Mouse (Mus musculus) thymus, postnatal 0 days (tissue): ENCODE results near the gene Ndufa13. TPM values are rescaled to one million over a fixed set of nuclear protein-coding genes. Genes with fewer than 3 reads are reported as not detected.
"Not testable (repeated sequence)": the region's sequence is repeated elsewhere in the genome, so short reads cannot be mapped to it uniquely, and the experiment has no call there.

Experiments used
- DNase-seq: peaks from one replicate; pipeline ENCODE4 v3.0.0-alpha.2; 2015; ENCODE audit warnings: low spot score
- polyA plus RNA-seq: library from polyadenylated mRNA; unstranded; fragments of >200 nt; fragmentation: Nextera tagmentation; extraction: Ambion mirVana; gene quantifications from 2 replicates; pipeline ENCODE4 v1.2.1, GENCODE M21; 2015

Gene Ndufa13
- 228 and 241 TPM in 2 replicates for polyA plus RNA-seq

- peak; percentile 62 for DNase-seq
These were observed at the start of gene Ndufa13, which contains the start of the genes Tssk6 and Yjefn3 for GRCm38 (mm10) chr8:69902163-69903062. Ndufa13 (minus strand) TSS chr8:69902558. Tssk6 (plus strand) TSS chr8:69902184. Yjefn3 (minus strand) TSS chr8:69902712.

- no peak for DNase-seq
These were observed 47.9 kb upstream of the Ndufa13 start for GRCm38 (mm10) chr8:69950300-69950699.

- not testable (repeated sequence) for DNase-seq
These were observed 40.1 kb upstream of the Ndufa13 start for GRCm38 (mm10) chr8:69942495-69942894.

GRCm38 (mm10) chr8:69940386-69940785 lies 38.0 kb upstream of the Ndufa13 start:
- peak; percentile 52 for DNase-seq

- no peak for DNase-seq
These were observed 37.3 kb upstream of the Ndufa13 start for GRCm38 (mm10) chr8:69939633-69940032.

- no peak for DNase-seq
These were observed 36.1 kb upstream of the Ndufa13 start for GRCm38 (mm10) chr8:69938245-69938982.

- DNase-seq, result no peak
These were observed 35.1 kb upstream of the Ndufa13 start for GRCm38 (mm10) chr8:69937466-69937865.

- DNase-seq, result no peak
These were observed 33.9 kb upstream of the Ndufa13 start for GRCm38 (mm10) chr8:69936050-69936794.

GRCm38 (mm10) chr8:69935431-69935830 lies 33.1 kb upstream of the Ndufa13 start:
- DNase-seq, result no peak

GRCm38 (mm10) chr8:69934582-69934981 lies 32.2 kb upstream of the Ndufa13 start:
- DNase-seq, result no peak

- no peak for DNase-seq
These were observed 31.5 kb upstream of the Ndufa13 start for GRCm38 (mm10) chr8:69933811-69934210.

GRCm38 (mm10) chr8:69926901-69927300 lies 24.5 kb upstream of the Ndufa13 start:
- no peak for DNase-seq

- no peak for DNase-seq
These were observed 21.6 kb upstream of the Ndufa13 start for GRCm38 (mm10) chr8:69923986-69924385.

- no peak for DNase-seq
These were observed 18.8 kb upstream of the Ndufa13 start for GRCm38 (mm10) chr8:69921141-69921540.

GRCm38 (mm10) chr8:69919876-69920662 lies 17.7 kb upstream of the Ndufa13 start:
- peak; percentile 85 for DNase-seq

- DNase-seq, result peak; percentile 93
These were observed 16.7 kb upstream of the Ndufa13 start for GRCm38 (mm10) chr8:69919010-69919409.

GRCm38 (mm10) chr8:69918506-69918905 lies 16.1 kb upstream of the Ndufa13 start:
- DNase-seq, result no peak

- DNase-seq, result no peak
These were observed 13.4 kb upstream of the Ndufa13 start for GRCm38 (mm10) chr8:69915748-69916147.

GRCm38 (mm10) chr8:69914526-69914925 lies 12.2 kb upstream of the Ndufa13 start:
- no peak for DNase-seq

GRCm38 (mm10) chr8:69912478-69913074 lies 10.2 kb upstream of the Ndufa13 start:
- no peak for DNase-seq
